Mouse (Mus musculus) bone marrow macrophage, adult 2 months (primary cell): ENCODE results near the gene Mrps36.

Experiments used
- CTCF ChIP-seq: IDR thresholded peaks from 2 replicates; pipeline ENCODE4 v1.5.1; 2012; ENCODE audit warnings: low read depth, mild to moderate bottlenecking, low read length, moderate library complexity
- POLR2A ChIP-seq: IDR thresholded peaks from 2 replicates; pipeline ENCODE4 v1.6.1; 2012; ENCODE audit warnings: mild to moderate bottlenecking, low read depth, low read length, borderline replicate concordance

- TF ChIP-seq CTCF: no peak
- TF ChIP-seq POLR2A: no peak
Observed at GRCm38 (mm10) chr13:100753011-100753410, 8.6 kb upstream of the Mrps36 start.
